Mouse (Mus musculus) E14TG2a.4 (cell line): ENCODE results near the gene S100a5.

Source experiments
- CTCF ChIP-seq: conservative IDR thresholded peaks from 2 replicates; pipeline ENCODE4 v1.5.1; 2014; ENCODE audit warnings: low read length
- NANOG ChIP-seq: IDR thresholded peaks from 2 replicates; pipeline ENCODE4 v1.6.1; 2014; ENCODE audit warnings: borderline replicate concordance, low read length, mixed read lengths

GRCm38 (mm10) chr3:90606185-90606584, 2.1 kb upstream of the S100a5 start:
- TF ChIP-seq CTCF (no peak), NANOG (no peak)
